ENCODE assay signal across 15 mouse cellular contexts in genomic region chr7:96385850-96386249, GRCm38 (mm10).
DNase-seq lines count a peak whose midpoint lies in the region.
"Had no signal": no experiment of that assay in that cellular context is flagged by ENCODE, and none has a peak within 500 bp of the region (broad histone marks: within the 10 kb centered on the region; RNA-seq: fewer than 3 reads in every experiment).

No protein-coding gene starts in this region.

- DNase-seq in heart, adult 11 months = peak; percentile 33
- no peak for DNase-seq in heart, adult 9 months (ENCODE audit: low spot score in 2 of 2)
- peak; percentile 48 for DNase-seq in retina, postnatal 1 day
- DNase-seq in retina, embryonic 14.5 days (ENCODE audit: low spot score) = no peak
- DNase-seq in adrenal gland, adult 18-20 months (ENCODE audit: low spot score in 2 of 2) = no peak
- DNase-seq: adrenal gland, adult 8-10 months; adrenal gland, postnatal 14 days; adrenal gland, postnatal 36 days; cerebellum, adult 11 months; cerebellum, adult 18-20 months; cerebellum, adult 8-10 months; cerebellum, adult 9-11 months; cerebellum, postnatal 14 days; cerebellum, postnatal 36 days; embryo, embryonic 11 days had no signal

Comparison
In these comparisons a context has a peak if more than half of its experiments do, and no peak if none do; other contexts are left out.
1. DNase-seq: peak in heart, adult 11 months (single experiment) and retina, postnatal 1 day (single experiment); none in heart, adult 9 months (0 of 2), retina, embryonic 14.5 days (single experiment) and adrenal gland, adult 18-20 months (0 of 2).